Mouse (Mus musculus) testis, adult 2 months (tissue): ENCODE results near the gene Tpk1.

Source experiments
- CTCF ChIP-seq: fragments of 200-500 bp; IDR thresholded peaks from 2 replicates; pipeline ENCODE4 v1.5.1; 2012; ENCODE audit warnings: low read depth, mild to moderate bottlenecking, inconsistent platforms, low read length, moderate library complexity; ENCODE audit not compliant: control insufficient read depth, insufficient read depth, insufficient replicate concordance
- POLR2A ChIP-seq: fragments of 200-500 bp; IDR thresholded peaks from 2 replicates; pipeline ENCODE4 v1.6.1; 2012; ENCODE audit warnings: low read depth, mild to moderate bottlenecking, inconsistent platforms, low read length, moderate library complexity; ENCODE audit not compliant: control insufficient read depth

DNA sequence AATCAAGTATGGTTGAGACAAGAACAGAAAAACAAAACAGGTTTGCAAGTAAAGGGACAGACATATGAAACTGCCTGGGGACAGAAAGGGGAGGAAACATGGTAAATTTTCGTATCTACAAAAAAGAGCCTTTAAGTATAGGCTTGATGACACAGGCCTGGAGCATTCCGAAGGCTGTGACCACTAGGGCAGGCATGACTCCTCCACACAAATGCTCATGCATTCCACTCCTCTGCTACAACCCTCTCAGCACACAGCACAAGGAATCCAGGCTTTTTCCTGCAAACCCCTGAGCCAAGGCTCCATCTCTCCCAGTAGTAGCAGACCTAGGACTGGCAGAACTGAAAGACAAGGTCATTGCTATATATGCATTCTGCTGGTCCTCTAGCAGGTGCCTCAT, 179.4 kb downstream of the Tpk1 start:
- TF ChIP-seq CTCF: no peak
- TF ChIP-seq POLR2A: no peak
